Mouse (Mus musculus): ENCODE measurements at regions not wholly inside any gene's neighbourhood (a gene's known extent, or its start where the extent isn't known, plus 50 kb on each side); places are given as distances from the start of the nearest gene placed in this dataset.

GRCm38 (mm10) chr4:55595203-55595602 lies 62.9 kb upstream of the Klf4 start:
- Histone ChIP-seq H3K9me3 (ENCODE audit: low read length) (no peaks in the 10 kb centered on the region), H3K4me3 (replicated peaks; ENCODE audit: low read length) (no peak overlapping the region), H3K4me1 (replicated peaks; ENCODE audit: low read depth, low read length) (no peaks in the 10 kb centered on the region), H3K27me3 (ENCODE audit: insufficient read depth, low read length) (no peaks in the 10 kb centered on the region), H3K36me3 (ENCODE audit: insufficient read depth, low read length) (no peaks in the 10 kb centered on the region)
- TF ChIP-seq CTCF (conservative IDR thresholded peaks at IDR 0.05; ENCODE audit: low read length) (no peak), POU5F1 (IDR thresholded peaks at IDR 0.05; ENCODE audit: borderline replicate concordance, low read length) (no peak), NANOG (IDR thresholded peaks at IDR 0.05; ENCODE audit: borderline replicate concordance, low read length) (no peak)

- no peaks in the 10 kb centered on the region for H3K4me1 ChIP-seq (replicated peaks; ENCODE audit: low read depth, low read length)
- H3K4me3 ChIP-seq (replicated peaks; ENCODE audit: low read length): no peak overlapping the region
- H3K27me3 ChIP-seq (ENCODE audit: insufficient read depth, low read length): no peaks in the 10 kb centered on the region
- TF ChIP-seq NANOG (IDR thresholded peaks at IDR 0.05; ENCODE audit: borderline replicate concordance, low read length): no peak
- TF ChIP-seq CTCF (conservative IDR thresholded peaks at IDR 0.05; ENCODE audit: low read length): no peak
- H3K9me3 ChIP-seq (ENCODE audit: low read length): no peaks in the 10 kb centered on the region
- H3K36me3 ChIP-seq (ENCODE audit: insufficient read depth, low read length): no peaks in the 10 kb centered on the region
These were observed 62.4 kb upstream of the Klf4 start for GRCm38 (mm10) chr4:55594699-55595098.

DNA sequence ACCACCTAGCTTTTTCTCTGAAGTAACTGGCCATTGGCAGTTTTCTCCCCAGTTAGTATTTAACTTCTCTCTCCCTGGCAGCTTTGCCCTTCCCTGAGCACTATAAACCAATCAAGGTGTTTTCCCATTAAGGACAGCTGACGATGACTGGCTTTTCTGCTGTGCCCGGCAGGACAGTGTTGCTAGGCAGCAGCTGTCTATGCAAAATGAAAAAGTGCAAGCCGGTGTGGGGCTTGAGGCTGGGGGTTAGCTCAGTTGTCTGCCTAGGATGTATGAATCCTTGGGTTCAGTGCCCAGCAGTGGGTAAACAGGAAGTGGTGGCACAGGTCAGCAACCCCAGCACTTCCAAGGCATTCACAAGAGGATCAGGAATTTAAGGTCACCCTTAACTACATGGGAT lies 60.9 kb upstream of the Klf4 start:
- Histone ChIP-seq H3K36me3 (ENCODE audit: insufficient read depth, low read length) (no peaks in the 10 kb centered on the region), H3K4me3 (replicated peaks; ENCODE audit: low read length) (no peak overlapping the region), H3K4me1 (replicated peaks; ENCODE audit: low read depth, low read length) (no peaks in the 10 kb centered on the region), H3K9me3 (ENCODE audit: low read length) (no peaks in the 10 kb centered on the region), H3K27me3 (ENCODE audit: insufficient read depth, low read length) (no peaks in the 10 kb centered on the region)
- no peak for TF ChIP-seq POU5F1 (IDR thresholded peaks at IDR 0.05; ENCODE audit: borderline replicate concordance, low read length)
- TF ChIP-seq NANOG (IDR thresholded peaks at IDR 0.05; ENCODE audit: borderline replicate concordance, low read length): no peak
- no peak for TF ChIP-seq CTCF (conservative IDR thresholded peaks at IDR 0.05; ENCODE audit: low read length)

GRCm38 (mm10) chr4:55586212-55586611 lies 53.9 kb upstream of the Klf4 start:
- H3K36me3 ChIP-seq (ENCODE audit: insufficient read depth, low read length): no peaks in the 10 kb centered on the region
- H3K4me1 ChIP-seq (replicated peaks; ENCODE audit: low read depth, low read length): peaks cover 5% of the 10 kb centered on the region; the same call in 1 of the 2 replicates
- H3K9me3 ChIP-seq (ENCODE audit: low read length): peaks cover 8% of the 10 kb centered on the region
- TF ChIP-seq CTCF (conservative IDR thresholded peaks at IDR 0.05; ENCODE audit: low read length) (no peak), POU5F1 (IDR thresholded peaks at IDR 0.05; ENCODE audit: borderline replicate concordance, low read length) (no peak), NANOG (IDR thresholded peaks at IDR 0.05; ENCODE audit: borderline replicate concordance, low read length) (no peak)
- H3K27me3 ChIP-seq (ENCODE audit: insufficient read depth, low read length): no peaks in the 10 kb centered on the region
- no peak overlapping the region for H3K4me3 ChIP-seq (replicated peaks; ENCODE audit: low read length)

- Histone ChIP-seq H3K27me3 (ENCODE audit: insufficient read depth, low read length) (no peaks in the 10 kb centered on the region), H3K9me3 (ENCODE audit: low read length) (peaks cover 13% of the 10 kb centered on the region), H3K36me3 (ENCODE audit: insufficient read depth, low read length) (no peaks in the 10 kb centered on the region), H3K4me3 (replicated peaks; ENCODE audit: low read length) (no peak overlapping the region), H3K4me1 (replicated peaks; ENCODE audit: low read depth, low read length) (peaks cover 5% of the 10 kb centered on the region; the same call in 1 of the 2 replicates)
- TF ChIP-seq POU5F1 (IDR thresholded peaks at IDR 0.05; ENCODE audit: borderline replicate concordance, low read length) (no peak), CTCF (conservative IDR thresholded peaks at IDR 0.05; ENCODE audit: low read length) (no peak), NANOG (IDR thresholded peaks at IDR 0.05; ENCODE audit: borderline replicate concordance, low read length) (no peak)
These were observed 51.3 kb upstream of the Klf4 start for GRCm38 (mm10) chr4:55583589-55583988.

All from E14TG2a.4 (cell line).